Mouse (Mus musculus) right cerebral cortex, postnatal 14 days (tissue): ENCODE measurements at regions not wholly inside any gene's neighbourhood (a gene's known extent, or its start where the extent isn't known, plus 50 kb on each side); places are given as distances from the start of the nearest gene placed in this dataset.
A peak's percentile ranks its signal among the peaks of the same experiment; 100 is the strongest.
"Not testable (repeated sequence)": the region's sequence is repeated elsewhere in the genome, so short reads cannot be mapped to it uniquely, and the experiment has no call there.

Experiments used
- DNase-seq: peaks from one replicate; pipeline ENCODE4 v3.0.0; 2022

DNA sequence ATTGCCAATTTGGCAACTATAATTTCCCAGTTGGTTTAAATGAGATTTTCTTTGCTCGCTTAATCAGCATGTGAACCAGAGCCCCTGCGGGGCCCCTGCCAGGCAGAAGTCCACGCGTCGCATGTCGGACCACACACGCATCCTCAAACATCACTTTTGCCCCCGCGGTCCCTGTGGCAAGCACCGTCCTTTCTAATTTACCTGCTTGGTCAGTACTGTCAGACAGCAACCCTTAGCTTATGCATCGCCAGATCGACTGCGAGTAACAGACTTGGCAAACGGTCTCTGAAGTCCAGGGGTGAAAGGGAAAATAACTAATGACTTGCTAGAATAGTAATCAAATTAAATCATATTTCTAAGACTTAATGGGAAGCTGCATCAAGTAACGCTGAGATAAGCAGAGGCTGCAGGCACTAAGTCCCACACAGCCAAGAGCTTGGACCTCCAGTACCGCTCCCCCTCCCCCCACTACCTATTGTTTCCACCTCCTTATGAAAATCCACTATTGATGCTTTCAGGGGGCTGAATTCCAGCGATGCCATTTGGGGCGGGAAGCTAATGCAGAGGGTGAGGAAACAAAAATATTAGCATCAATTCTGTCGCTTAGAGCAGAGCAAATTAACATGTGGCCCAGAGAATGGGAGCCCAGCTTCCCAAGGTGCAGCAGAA, 142.0 kb upstream of the Cntnap4 start:
- DNase-seq, result no peak

DNA sequence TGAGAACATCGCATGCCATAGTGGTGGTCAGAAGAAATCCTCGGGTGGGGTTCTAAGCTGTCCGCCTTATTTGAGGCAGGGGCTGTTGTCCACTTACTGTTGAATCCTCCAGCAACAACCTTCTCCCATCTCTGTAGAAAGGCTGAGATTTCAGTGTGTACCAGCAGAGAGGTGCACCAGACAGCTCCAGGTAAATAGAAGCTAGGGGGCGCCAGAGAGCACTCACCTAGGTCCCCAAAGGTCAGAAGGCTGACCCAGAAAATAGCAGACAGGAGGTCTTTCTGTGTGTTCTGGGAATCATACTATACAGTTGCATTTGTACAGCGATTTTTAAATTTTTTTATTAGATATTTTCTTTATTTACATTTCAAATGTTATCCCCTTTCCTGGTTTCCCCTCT, 157.9 kb upstream of the Cntnap4 start:
- DNase-seq, result no peak

DNA sequence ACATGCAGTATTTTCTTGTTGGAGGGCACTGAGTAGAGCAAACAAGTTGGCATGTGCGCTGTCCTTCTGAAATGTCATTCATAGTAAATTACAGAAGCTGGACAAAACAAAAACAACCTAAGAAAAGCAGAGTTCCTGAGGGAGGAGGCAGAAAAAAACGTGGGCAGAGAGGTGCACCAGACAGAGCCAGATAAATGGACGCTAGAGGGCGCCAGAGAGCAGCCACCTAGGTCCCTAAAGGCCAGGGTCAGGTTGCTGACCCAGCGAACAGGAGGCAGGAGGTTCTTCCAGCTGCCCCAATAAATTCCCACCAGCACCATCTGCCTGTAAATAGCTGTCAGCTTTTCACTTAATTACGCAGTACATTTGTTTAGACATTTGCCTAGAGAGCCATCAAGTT, 158.6 kb upstream of the Cntnap4 start:
- peak; percentile 35 for DNase-seq

DNA sequence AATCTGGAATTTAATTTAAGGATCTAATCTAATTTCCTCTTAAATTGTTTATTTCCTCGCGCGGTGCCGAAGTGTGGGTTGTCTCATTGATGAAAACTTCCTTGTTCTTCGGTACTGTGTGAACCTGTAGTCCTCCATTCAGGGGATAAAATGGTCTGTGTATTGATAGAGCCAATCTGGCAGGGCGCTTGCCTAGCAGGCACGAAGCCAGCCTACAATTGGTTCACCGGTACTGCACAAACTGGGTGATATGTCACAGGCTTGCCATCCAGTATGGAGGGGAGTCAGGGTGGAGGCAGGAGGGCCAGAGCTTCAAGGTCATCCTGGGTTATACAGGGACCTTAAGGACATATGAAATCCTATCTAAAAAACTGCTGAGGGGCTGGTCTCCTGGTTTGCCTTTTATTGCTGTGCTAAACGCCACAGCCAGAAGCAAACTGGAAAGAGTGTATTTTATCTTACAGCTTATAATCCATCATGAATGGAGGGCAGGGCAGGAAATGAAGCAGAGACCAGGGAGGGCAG, 161.6 kb upstream of the Cntnap4 start:
- no peak for DNase-seq

DNA sequence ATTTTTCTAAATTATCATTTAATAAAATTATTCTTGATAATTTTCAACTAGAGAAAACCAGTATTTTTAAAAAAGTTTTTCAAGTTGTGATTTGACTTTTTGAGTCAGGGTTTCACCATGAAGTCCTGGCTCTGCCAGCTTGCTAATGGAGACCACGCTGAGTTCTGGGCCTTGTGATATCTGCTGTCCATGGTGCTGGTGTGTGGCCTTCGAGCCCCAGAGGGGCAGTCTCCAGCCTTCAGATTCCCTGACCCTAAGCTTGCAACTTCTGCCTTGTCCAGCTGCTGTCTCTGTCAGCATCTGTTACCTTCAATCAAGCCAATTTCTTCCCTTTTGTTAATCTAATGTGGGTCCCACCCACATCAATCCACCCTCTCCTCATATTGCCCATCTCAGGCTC, 165.8 kb upstream of the Cntnap4 start:
- DNase-seq, result no peak

DNA sequence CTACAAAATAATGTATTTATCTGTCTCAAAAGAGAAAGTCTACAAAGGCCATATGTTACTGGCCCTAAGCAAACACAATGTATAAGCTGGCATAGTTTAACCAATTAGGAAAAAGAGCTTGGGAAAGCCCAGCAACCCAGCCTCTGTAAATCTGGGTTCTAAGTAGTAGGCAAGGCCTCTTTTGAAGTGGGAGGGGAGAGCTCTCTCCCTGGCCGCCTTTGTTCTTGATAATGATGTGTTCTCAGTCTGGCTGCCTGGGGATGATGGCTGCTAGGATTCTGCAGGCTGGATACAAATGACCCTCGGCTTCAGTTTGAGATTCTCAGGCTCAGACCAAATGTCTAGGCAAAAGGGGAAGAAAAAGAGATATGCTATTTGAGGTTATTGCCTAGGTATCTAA, 172.4 kb upstream of the Cntnap4 start:
- DNase-seq, result no peak

DNA sequence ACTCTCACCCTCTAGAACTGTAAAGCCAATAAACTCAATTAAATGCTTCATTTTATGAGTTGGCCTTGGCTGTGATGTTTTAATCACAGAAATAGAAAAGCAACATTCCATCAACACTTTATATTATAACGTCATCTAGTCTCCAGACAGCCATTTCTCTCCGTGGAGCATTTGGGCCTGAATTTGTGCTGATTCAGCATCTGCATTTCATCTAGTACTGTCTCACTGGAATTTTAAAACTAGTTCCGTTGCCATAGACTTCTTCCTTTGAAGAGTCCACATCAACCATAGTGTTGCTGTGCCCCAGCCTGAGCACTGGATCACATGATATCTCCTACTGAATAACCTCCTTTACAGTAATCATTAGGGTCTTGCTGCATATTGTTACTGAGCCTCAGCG, 179.7 kb upstream of the Cntnap4 start:
- DNase-seq, result no peak

DNA sequence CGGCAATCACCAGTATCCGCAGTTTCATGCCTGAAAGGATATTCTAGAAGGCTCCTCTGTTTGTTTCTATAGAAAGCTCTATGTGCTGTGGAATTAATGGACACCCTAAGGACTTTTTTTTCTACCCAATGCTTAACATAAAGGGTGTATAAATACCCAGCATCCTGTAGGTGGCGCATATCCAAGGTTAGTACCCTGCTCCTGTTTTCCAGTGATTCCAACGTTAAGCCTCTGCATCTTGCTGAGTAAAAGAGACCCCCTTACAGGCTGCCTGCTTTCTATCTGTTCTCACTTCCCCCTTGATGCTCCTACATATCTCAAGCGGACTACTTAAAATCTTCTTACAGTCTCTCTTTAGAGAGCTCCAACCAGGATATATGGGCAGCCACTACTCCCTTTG, 221.5 kb upstream of the Cntnap4 start:
- peak; percentile 22 for DNase-seq

DNA sequence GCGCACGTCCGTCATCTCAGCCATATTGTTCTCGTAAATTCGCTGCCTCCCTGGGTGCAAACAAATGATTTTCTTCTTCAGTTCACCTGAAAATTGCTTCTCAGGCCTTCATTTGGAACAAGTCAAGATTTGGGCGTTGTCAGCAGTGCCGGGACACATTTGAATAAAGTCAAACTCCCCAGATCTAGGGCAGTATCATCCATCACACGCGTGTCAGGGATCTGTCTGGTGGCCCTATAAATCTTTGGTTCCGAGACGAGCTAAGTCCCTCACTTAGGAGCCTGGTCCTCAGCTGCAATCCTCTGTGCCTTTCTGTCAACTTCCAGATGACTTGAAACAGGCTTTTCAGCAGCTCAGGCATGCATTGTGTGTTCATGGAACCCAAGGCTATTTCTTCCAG, 236.7 kb upstream of the Cntnap4 start:
- DNase-seq, result no peak

DNA sequence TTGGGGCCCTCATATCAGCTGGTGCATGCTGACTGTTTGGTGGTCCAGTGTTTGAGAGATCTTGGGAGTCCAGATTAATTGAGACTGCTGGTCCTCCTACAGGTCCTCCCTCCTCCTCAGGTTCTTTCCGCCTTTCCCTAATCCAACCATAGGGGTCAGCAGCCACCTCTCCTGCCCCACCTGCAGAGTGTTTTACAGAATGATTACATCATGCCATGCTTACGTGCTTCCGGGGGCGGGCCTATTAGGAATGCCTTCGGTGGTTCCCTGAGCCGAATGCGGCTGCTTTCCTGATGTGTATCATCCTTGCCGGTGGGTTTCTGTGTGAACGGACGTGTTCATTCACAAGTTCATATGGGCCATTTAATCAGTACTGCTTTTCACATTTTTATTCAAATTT, 237.8 kb upstream of the Cntnap4 start:
- DNase-seq, result no peak

DNA sequence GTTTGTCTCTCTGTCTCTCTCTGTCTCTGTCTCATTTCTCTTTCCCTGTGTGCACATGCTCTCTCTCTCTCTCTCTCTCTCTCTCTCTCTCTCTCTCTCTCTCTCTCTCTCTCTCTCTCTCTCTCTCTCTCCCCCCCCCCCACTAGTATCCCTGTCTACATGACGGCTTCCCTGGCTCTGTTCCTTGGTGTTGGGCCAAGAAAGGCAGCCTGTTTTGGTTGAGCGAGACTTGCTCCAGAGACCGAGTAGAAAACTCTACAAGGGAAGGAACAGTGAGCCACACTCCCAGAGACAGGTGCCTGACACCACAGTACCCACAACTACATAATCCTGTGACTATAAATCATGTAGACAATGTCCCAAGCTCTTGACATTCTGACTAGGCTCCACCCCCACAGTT, 260.0 kb upstream of the Cntnap4 start:
- DNase-seq, result peak; percentile 15

DNA sequence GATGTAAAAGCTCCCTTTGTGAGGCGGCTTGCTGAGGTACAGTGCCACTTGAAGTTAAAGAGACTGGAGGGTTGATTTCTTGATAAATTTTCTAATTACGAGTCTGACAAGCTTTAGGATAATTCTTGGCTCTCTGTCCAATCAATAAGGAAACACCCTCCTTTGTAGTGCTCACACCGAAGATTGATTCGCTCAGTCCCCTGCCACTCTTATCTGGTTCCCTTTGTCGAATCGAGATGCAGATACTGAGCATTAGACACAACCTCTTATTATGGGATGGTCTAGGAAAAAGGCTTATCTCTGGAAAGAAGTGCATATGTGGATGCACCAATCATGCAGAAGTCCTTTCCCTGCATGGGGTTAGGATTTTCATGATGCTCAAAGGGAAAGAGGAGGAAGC, 261.5 kb upstream of the Cntnap4 start:
- no peak for DNase-seq

DNA sequence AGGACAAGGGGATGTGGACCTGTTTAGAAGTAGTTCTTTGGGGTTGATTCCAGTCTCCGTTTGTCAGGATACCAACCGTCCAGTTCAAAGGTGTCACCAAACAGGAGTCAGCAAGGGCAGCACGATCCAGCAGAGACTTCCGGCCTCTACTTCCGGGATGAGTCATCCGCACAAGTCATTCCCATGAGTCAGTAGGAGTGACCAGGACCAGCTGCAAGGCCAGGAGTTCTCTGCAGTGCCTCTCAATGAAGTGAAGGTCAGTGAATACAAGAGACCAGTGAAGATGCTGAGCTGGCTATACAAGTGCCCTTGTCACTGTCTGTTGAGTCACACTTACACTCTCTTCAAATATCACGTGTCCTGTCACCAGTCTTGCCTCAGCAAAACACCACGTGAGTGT, 272.8 kb upstream of the Cntnap4 start:
- DNase-seq, result no peak

DNA sequence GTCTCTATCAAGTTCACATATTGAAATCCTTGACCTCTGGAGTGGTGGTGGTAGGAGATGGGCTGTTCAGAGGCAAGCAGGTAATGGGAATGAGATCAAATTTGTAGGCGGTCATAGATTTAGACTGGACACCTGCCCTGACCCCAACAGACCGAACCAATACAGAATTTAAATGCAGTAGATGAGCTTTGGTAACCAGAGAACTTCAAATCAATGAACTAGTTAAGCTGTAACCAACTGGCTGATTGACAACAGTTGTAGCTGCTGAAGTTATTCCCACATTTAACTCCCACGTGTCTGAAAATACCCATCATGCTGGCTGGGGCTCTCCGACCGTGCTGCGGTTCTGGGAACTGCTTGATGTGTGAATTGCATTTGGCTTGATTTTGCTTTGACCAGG, 268.5 kb upstream of the Gm6793 start:
- DNase-seq, result no peak

DNA sequence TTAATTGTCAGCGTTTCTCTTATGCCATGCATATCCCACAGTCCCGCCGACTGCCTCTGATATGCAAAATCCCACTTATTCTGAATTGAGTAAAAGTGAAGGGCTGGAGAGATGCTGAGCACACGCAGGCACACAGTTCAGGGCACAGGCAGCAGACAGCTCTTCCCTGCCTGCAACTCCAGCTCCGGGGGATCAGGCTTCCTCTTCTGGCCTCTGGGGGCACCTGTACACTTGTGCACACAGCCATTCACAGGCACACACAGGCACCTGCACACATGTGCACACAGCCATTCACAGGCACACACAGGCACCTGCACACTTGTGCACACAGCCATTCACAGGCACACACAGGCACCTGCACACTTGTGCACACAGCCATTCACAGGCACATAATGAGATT, 254.8 kb upstream of the Gm6793 start:
- no peak for DNase-seq

DNA sequence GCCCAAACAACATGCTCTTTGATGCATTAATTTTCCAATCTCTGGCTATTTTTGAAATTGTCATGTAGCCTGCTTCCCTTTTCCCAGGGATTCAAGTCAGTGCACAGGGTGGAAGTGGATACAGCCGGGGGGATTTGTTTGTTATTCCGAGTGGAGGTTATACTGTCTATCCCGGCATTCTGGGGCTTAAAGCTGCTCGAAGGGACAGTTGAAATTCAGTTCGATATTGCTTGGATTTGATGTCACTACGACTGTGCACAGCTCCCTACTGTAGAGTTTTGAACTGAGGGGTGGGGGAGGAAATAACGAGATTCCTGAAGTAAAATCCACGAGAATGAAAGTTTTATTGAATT, 254.4 kb upstream of the Gm6793 start:
- no peak for DNase-seq

DNA sequence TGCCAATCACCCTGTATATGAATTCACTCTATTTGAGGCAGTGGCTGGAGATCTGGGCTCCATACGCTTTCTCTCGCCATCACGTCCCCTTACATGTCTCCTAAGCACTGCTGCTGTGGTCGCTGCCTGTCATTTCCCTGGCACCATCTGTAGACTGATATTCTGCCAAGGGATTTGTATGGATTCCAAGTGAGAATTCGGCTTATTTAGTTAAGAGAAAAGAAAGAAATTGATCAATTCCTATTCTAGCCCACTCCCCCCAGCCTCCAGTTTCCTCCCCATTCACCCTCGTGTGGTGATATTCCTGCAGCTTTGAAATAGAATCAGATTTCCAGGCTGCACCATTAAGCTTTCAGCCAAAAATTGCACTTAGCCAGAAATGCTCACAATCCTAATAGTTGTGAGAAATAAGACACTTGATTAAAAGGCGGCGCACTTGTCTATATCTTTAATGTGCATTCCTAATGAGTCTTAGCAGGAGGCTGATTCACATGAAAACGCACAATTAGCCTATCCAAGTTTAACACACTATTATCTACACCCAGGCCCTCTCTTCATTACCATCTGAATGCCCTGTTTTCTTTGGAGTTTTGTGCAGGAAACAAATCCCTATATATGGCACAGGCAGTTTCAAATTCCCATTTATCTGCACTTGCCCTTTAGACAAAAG, 253.8 kb upstream of the Gm6793 start:
- no peak for DNase-seq

DNA sequence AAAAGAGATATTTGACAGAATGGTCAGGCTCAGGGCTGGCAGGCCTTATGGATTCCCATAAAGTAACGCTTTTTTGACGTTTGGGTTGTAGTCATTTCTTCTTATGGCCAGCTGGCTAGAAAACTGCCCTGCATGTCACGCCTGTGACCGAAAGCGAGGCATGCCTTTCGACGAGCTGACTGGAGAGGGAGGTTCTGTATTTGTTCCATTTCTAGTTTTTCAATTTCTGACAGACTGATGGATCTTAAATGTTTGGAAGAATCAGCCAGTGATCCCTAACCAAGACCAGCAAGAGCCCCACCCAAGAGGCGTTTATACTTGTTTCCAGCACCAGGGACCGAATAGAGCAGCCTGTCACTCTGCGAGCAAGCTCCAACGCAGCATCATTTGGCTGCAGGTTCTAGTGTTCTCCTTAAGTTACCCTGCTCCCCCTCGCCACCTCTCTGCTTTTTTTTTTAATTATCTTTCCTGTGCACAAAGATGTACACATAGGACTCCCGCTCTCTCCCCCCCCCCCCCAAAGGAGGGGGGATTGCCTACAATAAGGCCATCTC, 243.2 kb upstream of the Gm6793 start:
- DNase-seq, result no peak

DNA sequence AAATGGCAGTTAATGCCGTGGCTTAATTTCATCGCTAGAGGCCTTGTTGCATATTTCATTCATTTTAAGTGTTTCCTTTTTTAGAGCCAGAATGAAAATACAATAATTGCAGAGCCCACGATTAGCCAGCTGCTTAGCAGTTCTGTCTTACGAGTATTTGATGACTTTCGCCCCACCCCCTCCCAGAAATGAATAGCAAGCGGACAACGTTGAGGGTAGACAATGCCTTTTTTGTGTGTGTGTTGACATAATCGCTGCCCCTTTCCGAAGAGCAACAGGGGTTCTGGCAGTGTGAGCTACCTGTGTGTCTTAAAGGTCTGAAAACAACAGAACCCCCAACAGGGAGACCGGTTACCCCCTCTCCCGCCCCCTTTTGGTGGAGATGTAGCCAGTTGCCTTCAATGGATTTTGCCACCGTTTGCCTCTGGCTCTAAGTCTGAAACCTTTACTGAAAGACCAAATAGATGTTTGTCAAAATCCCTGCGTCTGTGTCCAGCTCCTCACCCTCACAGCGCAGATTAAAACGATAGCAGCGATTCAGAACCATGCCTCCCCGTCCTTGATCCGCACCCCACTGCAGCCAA, 242.6 kb upstream of the Gm6793 start:
- no peak for DNase-seq

DNA sequence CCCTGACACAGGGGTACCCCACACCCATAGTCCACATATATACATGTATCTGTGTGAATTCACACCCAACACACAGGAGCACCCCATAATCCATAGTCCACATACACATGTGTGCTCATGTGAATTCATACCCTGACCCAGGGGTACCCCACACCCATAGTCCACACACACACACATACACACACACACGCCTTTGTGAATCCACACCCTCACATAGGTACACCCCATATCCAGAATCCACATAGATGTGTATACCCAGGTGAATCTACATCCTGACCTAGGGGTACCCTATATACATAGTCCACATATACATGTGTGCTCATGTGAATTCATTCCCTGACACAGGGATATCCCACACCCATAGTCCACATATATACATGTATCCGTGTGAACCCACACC, 231.8 kb upstream of the Gm6793 start:
- DNase-seq, result not testable (repeated sequence)

DNA sequence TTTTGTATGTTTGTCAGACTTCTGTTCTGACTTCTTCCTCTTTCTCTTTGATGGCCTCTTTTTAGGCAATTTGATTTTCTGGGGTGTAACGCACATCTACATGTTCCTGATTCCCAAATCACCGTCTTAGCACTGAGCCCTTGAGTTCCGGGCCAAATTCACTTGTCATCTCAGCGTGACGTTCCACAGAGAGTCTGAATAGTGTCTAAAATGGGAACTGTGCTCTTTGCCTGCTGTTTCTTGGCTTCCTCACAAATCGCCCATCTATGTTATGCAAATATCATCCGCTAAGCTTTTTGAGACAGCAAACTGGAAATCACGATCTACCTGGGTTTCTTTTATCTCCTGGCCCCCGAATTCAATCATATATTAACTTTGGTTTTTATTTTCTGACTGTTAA, 223.8 kb upstream of the Gm6793 start:
- no peak for DNase-seq

DNA sequence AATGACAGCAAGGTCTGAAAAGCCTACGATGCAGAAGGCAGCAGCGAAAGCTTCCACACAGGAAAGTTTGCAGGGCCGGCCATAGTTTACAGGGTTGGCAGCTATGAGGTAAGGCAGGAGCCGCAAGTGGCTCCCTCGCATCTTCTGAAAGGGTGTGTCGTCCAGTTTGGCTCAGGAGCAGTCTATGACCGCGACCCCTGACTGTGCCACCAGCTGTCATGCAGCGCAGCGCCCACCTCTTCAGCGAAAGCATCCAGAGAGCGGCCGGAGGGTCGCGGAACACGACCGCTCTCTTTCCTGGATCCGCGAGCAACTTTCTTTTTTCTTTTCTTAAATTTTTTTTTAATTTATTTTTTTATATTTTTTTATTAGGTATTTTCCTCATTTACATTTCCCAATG, 221.9 kb upstream of the Gm6793 start:
- not testable (repeated sequence) for DNase-seq

DNA sequence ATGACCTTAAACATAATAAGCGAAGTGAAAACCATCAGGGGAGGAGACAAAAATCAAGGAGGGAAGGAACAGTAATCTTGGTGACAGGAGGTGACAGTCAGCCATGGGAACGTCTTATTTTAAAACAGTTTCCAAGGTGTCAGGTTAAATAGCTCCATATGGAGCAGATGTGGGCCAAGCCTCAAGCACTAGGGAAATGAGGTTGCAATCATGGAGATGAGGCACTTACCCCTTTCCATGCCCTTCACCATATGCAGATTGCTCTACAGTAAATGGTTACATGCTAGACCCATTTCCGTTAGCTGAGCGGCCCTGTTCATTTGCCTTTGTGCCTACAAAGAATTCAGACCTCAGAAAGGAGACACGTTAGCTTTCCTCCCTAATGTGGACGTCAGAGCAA, 204.8 kb upstream of the Gm6793 start:
- no peak for DNase-seq

DNA sequence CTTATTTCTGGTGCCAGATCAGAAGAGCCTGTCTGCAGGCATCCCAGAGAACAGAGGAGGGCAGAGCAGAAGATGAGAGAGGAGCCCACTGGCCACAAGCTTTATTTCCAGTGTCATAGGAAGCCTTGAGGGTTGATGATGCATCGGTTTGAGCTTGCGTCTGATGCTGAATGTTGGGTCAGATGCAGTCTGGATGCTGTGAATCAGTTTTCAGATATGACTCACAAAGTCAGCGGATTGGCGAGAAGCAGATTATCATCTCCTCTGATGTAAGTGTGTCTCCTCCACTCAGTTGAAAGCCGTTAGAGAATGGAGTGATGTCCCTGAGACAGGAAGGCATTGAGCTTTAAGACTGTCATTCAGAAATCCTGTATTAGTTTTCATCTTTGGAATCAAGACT, 197.3 kb upstream of the Gm6793 start:
- no peak for DNase-seq
